Mouse (Mus musculus) cerebellum, adult 11-12 months (tissue): ENCODE data around the gene Gm5142.

ENCODE experiments used
- DNase-seq: peaks from one replicate; pipeline ENCODE4 v3.0.0; 2022

Gm5142 gene

DNA sequence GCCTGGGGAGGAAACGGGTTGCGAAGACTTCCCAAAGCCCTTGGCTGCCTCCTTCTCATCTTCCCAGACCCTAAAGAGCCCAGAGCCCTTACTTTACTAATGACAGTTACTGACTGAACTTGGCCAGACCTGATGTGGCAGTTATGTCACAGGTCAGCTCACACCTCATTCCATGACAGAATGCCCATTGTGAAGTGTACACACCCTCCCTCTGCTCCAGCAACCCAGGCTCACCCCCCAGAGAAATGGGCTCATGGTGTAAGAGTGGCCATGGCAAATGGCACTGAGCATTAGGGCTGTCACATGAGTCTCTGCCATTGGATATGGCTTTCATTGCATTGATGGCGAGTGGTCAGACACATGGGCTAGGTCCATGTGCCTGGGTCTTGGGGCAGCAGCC lies at the start of gene Gm5142:
TSS of gene Gm5142 (minus strand) at position 101 of the 400 bp plus-strand sequence.
- DNase-seq, result no peak

DNA sequence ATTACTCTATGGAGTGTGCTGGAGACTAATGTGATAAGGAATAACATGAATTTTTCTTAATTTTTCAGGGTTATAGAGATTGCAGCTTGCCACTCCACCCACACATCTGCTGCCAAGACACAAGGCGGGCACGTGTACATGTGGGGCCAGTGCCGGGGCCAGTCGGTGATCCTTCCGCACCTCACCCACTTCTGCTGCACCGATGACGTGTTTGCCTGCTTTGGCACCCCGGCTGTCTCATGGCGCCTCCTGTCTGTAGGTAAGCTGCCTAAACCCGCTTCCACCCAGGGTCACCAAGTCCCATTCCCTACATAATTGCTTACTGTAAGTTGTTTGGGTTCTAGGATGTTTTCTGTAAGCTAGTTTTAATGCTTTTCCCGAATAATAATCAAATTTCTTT lies 47.7 kb upstream of the Gm5142 start:
- no peak for DNase-seq

DNA sequence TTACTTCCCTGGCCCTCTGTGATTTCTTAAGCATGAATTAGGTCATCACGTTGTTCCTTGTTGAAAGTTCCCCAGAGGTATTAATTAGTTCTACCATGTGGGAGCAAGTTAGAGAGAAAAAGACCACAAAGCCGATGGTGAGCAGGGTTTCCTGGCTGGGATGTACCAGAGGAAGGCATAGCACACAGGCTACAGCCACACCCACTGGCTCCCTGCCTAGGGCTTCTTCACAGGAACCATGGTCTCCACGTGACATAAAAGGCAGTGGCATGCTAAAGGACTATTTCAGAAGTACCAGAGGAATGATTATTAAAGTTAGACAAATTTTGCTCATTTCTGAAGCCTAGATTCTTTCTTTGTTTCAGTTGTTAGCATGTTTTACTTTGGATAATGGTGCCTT lies 40.7 kb upstream of the Gm5142 start:
- no peak for DNase-seq

DNA sequence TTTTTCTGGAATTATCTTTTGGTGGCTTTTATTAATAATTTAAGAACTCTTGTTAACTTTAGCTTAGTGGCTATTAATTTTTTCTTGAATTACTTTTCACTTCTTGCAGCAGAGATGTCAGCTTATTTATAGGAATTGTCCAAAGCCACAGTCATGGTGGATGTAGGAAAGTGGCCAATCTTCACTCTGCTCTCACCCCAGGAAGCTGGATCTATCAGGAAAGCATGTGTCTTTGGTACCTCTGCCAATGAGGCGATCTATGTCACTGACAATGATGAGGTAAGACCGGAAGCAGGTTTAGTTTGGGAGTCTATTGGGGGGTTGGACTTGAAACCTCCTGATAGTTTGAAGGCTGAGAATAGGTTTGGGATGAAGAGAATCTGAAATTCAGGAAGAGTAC lies 31.3 kb upstream of the Gm5142 start:
- peak; percentile 34 for DNase-seq

DNA sequence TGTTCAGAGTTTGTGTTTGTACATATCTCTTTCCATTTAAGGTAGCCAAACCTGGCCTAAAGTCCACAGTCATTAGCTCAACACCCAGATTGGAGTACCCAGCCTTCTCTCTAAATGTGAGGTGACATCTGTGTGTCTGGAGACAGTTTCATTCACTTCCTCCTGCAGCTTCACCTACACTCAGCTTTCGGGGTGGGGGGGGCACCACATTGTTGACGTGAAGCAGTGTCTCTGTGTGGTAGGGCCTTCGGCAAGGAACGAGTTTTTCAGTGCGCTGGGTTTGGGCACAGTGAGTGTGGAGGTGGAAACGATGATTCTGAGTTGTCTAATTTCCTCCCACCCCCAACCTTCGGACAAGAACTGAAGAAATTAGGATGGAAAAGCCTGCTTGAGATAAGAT lies 30.5 kb upstream of the Gm5142 start:
- no peak for DNase-seq

DNA sequence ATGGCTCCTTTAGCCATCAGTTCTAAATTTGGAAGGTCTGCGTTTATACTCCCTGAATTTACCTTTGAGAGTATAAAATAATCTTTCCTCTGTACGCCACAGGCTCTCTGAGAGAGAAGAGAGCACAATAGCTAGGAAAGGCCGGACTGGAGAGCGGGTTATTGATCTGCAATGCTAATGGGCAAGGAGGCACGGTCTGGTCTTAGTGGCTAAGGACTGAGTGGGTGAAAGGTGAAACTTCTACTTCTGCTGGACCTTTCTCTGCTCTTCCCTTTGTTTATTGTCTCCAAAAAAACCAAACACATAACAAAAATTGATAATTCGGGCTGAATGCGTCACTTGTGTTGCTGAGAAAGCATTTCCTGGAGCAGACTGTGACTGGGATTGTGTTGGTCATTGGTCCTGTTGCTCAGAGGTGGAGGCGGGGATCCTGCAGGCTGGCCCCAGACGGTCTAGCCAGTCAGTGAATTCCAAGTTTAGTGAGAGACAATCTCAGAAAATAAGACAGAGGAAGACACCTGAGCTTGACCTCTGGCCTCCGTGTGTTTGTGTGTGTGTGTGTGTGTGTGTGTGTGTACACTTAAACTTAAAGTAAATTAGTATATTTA lies 27.5 kb upstream of the Gm5142 start:
- no peak for DNase-seq

DNA sequence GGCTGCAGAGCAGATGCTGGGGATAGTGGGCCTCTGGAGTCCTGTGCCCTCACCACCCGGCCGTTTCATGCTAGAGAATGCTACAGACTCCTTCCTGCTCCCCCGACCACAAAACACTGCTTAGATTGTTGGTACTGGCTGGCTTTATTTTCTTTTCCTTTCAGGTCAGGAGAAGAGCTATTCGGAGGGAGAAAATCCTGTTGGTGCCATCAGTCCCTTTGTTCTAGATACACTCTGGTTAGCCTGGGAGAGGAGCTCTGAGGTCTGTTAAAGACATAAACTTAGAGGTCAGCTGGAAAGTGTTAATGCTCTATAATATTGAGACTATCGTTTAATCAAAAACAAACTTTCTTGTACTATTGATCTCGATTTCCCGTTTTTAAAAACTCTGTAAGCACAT lies 26.9 kb upstream of the Gm5142 start:
- no peak for DNase-seq

DNA sequence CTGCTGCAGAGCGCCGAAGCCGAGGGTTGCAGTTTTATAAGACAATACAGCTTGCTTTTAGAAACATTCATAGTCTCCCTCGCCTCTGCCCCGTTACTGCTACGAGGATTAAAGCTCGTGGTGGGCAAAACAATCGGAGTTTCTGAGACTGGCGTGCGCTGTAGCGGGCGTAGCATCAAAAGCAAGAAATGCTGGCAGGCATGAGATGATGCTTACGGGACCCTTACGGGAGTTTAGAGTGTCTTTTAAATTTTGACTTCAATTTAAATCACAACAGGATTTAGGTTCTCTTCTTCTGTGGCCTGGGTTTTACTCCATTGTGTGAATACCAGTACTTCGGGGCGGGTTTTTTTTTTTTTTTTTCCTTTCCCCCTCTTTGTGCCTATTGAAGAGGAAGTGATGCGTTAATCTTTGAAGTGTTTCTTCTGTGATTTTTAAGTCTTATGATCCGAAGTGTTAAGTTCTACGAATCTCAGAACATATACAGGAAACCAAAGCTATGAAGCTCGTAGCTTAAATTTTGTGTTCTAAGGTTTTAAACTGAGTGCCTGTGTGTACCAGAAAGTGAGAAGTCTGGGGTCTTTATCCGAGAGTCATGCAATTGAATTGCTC lies 23.2 kb upstream of the Gm5142 start:
- no peak for DNase-seq

DNA sequence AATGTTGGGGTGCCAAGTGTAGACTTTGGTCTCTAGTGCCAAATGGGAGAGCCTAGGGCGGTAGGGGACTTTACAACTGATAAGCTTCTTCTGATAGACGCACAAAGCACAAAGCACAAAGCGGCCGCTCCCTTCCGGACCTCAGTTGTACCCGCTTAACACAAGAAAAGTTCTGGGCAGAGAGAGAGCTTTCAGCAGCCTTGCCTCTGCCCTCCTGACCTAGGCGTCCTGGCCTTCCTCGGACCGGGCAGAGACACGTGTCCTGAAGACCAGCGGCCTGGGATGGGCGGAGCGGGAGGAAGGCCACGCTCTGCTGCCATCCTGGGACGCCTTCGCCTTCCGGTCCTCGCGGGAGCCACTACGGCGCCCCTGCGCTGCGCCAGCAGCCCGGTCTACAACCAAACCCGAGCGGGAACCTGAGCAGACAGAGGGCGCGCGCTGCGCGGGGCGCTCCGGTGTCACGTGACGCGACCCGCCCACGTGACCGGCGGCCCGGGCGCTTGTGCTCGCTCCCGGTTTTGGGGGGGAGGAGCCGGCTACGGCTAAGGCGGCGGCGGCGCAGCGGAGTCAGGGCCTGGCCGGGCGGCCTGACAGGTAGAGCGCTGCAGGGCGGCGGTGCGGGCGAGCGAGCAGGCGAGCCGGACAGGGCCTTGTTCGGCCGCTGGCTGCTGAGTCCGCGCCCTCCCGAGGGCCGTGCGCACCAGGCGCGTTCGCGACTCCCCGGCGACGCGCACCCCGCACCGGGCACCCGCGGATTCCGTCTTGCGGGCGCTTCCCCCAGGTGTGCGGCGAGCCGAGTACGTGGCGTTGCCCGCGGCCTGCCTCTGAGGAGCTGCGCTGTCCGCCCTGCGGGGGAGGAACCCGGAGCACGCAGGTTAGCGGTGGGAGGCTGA lies 22.4 kb upstream of the Gm5142 start, which contains the start of gene Rcbtb1:
TSS of gene Rcbtb1 (plus strand) at position 499 of the 893 bp plus-strand sequence.
- DNase-seq, result peak; percentile 95

DNA sequence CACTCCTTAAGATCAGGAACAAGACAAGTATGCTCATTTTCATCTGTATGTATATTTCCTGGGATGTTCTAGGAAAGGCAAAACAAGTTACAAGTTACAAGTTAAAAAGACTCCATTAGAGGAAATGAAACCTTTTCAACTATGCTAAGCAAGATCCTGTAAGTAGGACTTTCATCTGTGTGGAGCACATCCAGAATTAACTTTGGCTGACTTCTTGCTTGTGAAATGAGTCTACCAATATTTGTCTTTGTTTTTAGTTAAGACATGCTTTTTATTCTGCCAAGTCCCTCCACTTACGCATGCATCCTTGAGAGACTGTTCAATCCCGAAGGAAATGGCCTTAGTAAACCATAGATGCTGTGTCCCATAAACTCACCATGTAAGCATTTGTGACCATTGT lies 7.6 kb upstream of the Gm5142 start:
- no peak for DNase-seq

DNA sequence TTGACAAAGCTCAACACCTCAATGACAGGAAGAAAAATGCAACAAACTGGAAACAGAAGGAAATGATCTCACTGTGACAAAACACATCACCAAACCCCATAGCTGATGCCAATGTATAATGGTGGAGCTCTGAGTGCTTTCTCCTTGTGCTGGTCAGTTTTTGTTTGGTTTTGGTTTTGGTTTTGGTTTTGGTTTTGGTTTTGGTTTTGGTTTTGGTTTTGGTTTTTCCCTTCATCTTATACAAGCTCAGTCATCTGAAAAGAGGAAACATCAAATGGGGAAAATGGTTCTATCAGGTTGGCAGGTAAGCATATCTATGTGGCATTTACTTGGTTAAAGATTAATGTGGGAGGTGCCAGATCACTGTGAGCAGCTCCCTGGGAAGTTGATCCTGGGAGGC lies 7.0 kb upstream of the Gm5142 start:
- no peak for DNase-seq

DNA sequence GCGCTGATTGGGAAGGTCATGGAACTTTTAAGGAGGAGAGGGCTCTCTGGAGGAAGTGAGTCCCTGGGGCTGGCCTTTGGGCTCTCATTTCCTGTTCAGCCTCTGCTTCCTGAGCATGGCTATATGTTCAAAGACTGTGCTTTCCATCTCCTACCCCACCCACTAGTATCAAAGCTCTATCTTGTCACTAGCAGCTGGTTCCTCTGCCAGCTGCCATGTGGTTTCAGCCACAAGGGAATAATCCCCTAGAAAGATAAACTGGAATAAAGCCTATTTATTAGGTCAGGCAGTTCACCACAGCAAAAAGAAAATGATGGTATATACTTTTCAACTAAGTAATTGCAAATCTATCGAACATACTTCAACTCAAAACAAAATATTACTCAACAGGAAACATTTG lies 4.2 kb upstream of the Gm5142 start:
- no peak for DNase-seq

DNA sequence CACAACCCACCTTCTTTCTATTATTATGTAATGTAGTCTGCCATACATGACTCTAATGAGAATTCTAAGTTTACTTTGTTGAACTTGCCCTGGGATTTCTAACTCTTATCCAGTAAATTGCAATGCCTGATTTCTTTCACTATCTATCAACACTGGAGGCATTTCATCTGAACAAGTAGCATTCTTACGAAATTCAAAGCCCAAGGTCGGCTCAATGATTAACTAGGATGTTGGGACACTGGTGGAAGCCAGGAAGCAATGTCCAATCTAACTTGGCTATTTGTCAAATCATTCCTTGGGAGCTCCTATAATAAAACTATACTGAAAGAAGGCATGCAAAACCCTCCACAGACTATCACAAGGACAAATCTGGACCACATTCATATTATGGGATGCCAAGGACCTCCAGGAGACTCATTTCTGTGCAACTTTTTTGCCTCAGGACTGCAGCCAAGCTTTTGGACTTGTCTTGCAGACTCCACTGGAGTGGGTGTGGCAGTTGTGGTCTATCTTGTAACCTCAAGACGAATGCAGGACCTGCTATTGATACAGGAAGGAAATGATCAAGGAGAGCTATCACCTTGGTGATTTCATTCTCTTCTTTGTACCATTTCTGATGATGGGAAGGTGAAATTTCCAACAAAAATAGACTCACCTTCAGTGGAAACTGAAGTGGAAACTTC lies 21.4 kb downstream of the Gm5142 start:
- no peak for DNase-seq

DNA sequence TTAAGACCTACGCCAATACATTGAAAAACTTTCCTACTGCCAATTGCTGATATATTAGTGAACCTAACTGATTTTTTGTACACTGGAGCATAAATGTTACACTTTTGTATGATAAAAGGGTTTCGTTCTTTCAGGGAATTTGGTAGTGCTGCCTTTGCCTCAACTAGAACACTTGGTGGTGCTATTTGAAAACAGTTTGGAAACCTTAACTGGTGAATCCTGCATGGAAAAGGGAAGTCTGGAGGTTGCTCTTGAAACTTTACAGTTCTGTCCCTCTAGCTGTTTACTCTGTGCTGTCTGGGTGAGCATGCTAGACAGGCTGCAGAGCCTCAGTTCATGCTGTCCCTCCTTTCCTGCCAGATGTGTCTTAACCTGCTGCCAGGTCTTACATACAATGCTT lies 23.0 kb downstream of the Gm5142 start:
- DNase-seq, result no peak

DNA sequence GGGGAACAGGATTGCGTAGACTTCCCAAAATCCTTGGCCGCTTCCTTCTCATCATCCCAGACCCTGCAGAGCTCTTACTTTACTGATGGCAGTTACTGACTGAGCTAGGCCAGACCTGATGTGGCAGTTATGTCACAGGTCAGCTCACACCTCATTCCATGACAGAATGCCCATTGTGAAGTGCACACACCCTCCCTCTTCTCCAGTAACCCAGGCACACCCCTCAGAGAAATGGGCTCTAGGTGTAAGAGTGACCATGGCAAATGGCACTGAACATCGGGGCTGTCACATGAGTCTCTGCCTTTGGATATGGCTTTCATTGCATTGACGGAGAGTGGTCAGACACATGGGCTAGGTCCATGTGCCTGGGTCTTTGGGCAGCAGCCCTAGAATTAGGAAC lies 35.8 kb downstream of the Gm5142 start, which contains the start of gene 1700129C05Rik:
TSS of gene 1700129C05Rik (minus strand) at position 101 of the 400 bp plus-strand sequence.
- no peak for DNase-seq

DNA sequence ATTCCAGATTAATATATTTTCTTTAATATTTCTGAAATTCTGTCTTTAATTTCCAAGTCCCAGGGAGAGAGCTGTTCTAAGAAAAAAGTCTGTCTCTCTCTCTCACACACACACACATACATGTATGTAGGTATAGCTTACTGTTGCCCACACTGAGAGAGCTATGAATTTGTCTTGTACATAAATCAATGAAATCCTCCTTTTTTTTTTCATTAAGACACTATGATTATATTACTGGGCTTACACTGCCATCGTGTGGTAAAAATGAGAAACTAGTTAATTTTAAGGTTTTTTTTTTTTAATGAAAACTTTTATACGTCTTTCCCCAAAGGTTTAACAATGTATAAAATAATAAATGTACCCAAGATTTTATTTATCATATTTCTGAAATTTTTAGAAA lies 64.3 kb downstream of the Gm5142 start:
- no peak for DNase-seq
